Mouse (Mus musculus): ENCODE results near the gene Cmtm8.

Cmtm8 gene

GRCm38 (mm10) chr9:114781526-114782212 is 62.3 kb downstream of the Cmtm8 start, which contains the start of gene Cmtm7:
Cmtm7 (minus strand) TSS chr9:114781856.
- DNase-seq = peak; percentile 13

GRCm38 (mm10) chr9:114780746-114781525 is 63.0 kb downstream of the Cmtm8 start:
- DNase-seq = peak; percentile 20

DNA sequence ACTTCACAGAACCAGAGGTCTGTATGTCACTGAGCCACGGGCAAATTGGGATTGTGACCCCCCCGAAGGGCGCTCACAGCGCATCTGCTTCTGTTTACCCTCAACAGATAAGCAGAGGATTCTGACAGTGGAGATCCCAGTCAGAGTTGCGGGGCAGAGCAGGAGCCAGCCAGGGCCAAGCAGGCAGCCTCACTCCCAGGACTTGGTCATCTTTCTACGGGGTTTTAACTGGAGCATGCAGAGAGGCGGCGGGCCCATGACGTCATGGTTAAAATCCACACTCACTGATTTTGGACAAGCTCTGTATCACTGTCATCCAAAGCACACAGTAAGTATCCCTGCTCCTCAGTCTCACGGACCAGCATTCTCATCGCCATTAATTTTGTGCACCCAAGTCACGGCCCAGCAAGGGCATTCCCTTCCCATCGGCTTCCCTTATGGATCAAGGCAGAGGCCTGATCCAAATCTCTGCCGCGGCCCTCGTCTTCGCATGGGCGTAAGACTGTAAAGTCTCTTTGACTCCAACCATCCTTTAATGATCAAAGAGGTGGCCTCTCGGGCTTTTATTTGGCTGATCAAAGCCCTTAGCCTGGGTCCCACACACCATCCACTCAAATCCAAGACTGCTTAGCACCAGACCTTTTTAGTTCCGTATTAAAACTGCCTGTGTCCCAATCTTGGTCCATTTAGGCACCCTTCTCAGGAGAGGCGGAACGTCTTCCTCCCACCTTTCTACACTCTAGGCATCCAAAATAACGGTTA is 63.8 kb downstream of the Cmtm8 start:
- DNase-seq = no peak

DNA sequence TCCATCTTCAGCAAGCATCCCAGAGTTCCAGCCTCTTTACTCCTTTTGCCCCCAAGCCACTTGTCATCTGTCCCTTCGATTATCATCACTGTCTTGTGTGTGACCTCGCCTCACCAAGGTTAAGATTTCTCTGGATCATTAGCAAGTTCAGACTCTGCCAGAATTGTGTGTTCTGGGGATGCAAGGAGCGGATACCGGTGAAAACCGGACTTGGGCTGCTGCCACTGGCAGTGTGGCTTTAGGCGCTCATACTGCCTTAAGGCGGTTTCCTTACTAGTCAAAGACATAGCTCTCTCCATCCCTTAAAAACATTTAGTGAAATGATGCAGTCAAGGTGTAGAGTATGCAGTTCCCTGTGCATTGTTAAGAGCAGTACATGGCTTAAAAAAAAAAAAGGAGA is 65.1 kb downstream of the Cmtm8 start:
- DNase-seq = no peak

- no peak for DNase-seq
Measured at GRCm38 (mm10) chr9:114778047-114778390, 65.9 kb downstream of the Cmtm8 start.

DNA sequence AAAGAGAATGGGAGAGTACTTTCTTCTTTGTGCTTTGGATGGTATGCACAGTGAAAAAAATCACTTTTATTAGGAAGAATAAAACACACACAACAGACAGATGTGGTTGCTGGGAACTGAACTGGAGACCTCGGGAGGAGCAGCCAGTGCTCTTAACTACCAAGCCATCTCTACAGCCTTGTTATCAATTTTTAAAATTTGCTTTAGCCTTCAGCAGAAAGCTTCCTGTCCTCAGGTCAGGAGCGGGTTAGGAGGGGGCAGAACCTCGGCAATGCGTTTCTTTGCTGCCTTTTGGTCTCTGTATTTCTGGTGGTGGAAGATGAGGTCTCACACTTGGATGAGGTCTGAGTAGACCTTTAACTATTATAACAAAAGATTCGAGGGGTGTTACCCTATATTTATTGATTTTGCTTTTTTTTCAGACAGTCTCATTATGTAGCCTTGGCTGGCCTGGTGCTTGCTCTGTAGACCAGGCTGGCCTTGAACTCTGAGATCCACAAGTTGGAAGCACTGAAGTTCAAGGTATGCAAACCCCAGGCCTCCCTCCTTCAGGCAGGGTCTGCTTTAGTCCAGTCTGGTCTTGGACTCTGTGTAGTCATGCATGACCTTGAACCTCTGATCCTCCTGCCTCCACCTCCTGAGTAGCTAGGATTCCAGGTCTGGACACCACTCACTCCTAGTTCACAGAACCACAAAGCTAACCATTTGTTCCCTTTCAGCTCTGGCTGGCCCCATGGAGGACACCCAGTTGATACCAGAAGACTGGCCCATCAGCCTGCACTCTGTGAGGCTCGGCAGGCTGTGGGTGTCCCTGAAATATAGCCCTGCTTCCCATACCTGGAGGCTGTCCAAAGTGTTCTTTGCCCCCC is 66.5 kb downstream of the Cmtm8 start:
- no peak for DNase-seq

- no peak for DNase-seq
Measured at GRCm38 (mm10) chr9:114776361-114776760, 67.6 kb downstream of the Cmtm8 start.

DNA sequence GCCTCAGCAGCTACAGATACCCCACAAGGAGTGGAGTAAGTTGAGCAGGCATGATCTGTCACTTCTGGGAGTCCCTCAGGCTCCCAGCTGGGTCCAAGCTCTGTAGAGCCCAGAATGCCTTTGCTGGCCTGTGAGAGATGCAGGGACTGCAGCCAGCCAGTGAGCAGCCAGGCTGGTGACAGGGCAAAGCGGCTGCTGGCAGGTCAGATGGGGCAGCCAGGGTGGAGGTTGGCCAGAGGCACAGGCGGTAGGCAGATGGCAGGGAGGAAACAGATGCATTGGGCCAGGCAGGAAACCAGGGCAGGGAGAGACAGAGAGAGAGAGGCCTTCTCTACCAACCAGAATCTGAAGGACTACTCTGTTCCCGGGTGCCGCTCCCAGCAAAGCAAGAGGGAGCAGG is 68.7 kb downstream of the Cmtm8 start:
- no peak for DNase-seq

GRCm38 (mm10) chr9:114774629-114775028 is 69.3 kb downstream of the Cmtm8 start:
- no peak for DNase-seq

DNA sequence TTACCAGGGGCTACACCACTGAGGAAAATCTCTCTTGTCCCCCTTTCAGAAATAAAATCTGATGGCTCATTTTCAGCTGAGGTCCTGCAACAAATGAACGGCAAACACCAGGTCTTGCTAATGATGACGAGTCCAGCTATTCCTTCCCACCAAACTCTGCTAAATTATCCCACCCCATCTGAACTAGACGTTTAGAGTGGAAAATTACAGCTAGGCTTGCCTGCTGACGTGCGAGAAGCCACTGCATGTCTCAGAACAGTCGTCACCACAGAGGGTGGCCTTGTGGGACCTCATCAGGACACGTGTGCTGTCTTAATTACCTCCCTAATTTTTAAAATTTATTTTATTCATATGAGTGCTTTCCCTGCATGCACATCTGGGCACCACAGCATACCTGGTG is 72.4 kb downstream of the Cmtm8 start:
- DNase-seq = no peak

DNA sequence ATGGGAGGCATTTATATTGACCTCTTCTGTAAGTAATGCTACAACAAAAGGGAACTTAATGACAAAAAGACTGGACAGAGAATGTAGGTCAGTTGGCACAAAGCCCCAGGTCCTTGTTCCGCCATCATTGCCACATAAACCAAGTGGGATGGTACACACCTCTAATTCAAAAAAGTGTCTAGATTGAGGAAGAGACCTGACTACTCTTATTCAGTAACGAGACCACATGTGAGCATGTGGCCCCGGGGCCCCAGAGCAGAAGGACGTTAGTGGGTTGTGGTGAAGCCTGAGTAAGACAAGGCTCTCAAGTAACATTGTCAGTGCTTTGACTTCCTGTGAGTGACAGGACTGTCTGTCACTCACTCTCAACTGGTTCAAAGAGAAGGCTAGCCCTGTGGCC is 73.7 kb downstream of the Cmtm8 start:
- no peak for DNase-seq

DNA sequence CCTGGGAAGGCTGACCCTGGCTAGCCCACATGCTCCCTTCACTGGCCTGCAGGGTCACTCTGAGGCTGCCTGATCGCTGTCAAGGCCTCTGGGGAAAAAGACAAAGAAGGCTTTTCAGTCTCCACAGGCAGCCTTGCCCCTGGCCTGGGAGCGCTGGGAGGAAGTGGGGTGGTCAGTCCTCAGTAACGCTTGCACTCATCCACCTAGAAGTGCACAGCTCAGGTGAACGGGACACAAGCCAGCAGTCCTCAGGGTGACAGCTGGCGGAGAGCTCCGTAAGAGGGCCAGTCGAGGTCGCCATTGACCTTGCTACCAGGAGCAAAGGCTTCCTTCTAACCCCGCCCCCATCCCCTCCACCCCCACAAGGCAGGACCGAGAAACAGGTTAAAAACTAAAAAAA is 75.9 kb downstream of the Cmtm8 start:
- no peak for DNase-seq

DNA sequence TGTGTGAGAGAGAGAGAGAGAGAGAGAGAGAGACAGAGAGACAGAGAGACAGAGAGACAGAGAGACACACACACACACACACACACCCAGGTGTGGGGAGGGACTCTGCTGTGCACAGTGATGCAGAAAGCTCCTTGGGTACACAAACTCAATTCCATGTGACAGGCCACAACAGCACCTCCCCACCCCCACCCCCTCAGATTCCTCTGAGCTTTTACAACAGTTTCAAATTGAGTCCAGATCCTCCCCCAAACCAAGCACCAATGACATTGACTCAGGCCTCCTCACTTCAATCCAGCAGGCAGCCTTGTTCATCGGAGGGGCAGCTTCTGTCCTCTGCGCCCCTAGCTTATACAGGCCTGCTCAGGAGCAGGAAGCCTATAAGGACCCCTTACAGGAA is 76.4 kb downstream of the Cmtm8 start:
- no peak for DNase-seq

DNA sequence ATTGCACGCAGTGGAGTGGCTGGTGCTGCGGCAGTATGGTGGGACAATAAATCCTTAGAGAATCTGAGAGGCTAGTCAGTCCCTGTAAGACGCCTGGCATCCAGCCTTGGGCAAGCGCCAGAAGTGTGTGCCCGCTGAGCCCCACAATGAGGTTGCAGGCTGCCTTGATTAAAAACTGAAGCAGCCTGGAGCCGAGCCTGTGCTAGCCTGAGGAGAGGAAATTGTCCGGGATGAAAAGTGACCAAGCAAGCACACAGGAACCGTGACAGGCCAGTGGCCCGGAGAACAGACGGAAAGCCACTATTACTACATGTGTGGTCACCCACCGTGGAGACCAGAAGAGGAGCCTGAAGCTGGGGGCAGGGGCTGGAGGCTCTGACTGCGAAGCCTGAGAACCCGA is 76.9 kb downstream of the Cmtm8 start:
- peak; percentile 39 for DNase-seq

GRCm38 (mm10) chr9:114763341-114763740 is 80.6 kb downstream of the Cmtm8 start:
- no peak for DNase-seq

GRCm38 (mm10) chr9:114761848-114762247 is 82.1 kb downstream of the Cmtm8 start:
- peak; percentile 40 for DNase-seq

GRCm38 (mm10) chr9:114760353-114760752 is 83.6 kb downstream of the Cmtm8 start:
- DNase-seq = no peak

GRCm38 (mm10) chr9:114759886-114760285 is 84.1 kb downstream of the Cmtm8 start:
- no peak for DNase-seq

- no peak for DNase-seq
Measured at GRCm38 (mm10) chr9:114758801-114759200, 85.2 kb downstream of the Cmtm8 start.

DNA sequence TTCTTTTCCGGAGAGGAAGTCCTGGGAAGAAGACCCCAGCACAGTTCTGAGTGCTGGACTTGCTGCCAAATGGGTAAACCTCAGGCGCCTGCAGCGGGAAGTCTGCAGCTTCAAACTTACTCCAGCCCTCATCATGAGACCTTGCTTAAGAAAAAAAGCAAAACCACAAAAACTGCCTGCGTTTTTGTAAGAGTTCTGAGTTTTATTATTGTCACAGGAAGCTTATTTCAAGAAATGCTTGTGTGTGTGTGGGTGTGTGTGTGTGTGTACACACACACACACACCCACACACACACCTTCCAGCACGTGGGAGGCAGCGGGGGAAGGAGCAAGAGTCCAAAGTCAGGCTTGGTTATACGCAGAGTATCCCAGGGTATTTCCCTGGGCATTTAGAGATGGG is 85.7 kb downstream of the Cmtm8 start:
- no peak for DNase-seq

GRCm38 (mm10) chr9:114752863-114753484 is 91.0 kb downstream of the Cmtm8 start:
- peak; percentile 93 for DNase-seq

DNA sequence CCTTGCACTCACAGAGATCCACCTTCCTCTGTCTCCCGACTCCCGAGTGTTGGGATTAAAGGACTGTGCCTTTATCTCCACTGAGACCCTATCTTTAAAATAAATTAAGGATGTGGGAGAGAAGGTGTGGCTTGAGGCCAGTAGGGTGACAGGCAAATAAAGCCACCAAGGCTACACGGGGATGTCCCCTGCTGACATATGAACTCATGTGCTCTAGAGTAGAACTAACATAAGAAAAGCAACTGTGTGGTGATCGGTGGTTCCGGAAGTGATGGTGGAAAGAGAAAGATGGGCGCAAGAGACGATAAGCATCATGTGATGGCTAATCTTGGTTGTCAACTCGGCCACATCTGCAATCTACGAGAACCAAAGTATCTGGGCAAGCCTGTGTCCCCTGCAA is 91.6 kb downstream of the Cmtm8 start:
- DNase-seq = no peak

Measured in right cerebral cortex, adult 18-20 months (tissue).